Mouse (Mus musculus) bone marrow macrophage, adult 2 months (primary cell): Measurements from ENCODE around the gene Cetn4.

Experiments
- CTCF ChIP-seq: IDR thresholded peaks from 2 replicates; pipeline ENCODE4 v1.5.1; 2012; ENCODE audit warnings: low read depth, mild to moderate bottlenecking, low read length, moderate library complexity
- POLR2A ChIP-seq: IDR thresholded peaks from 2 replicates; pipeline ENCODE4 v1.6.1; 2012; ENCODE audit warnings: mild to moderate bottlenecking, low read depth, low read length, borderline replicate concordance

DNA sequence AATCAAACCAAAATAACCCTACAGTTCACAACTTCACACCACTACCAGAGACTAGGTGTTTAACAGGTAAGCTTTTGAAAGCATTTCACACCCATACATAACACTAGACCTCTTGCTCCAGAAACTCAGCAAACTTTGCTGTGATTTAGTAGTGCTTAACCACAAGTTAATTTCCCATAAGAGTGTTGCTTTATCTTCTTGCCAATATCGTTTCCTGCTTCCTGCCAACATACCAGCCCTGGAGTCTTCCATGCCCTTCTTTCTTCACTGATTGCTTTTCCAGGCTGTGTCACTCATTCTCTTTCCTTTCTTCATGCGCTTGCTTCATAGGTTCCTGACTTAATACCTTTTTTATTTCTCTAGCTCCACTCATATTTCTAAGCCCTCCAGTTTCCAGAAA, 16.0 kb upstream of the Cetn4 start:
- TF ChIP-seq CTCF, result no peak
- no peak for TF ChIP-seq POLR2A
